Mouse (Mus musculus) heart, postnatal 10 days (tissue): ENCODE measurements around the gene 9630041A04Rik. TPM values are rescaled to one million over a fixed set of nuclear protein-coding genes. Genes with fewer than 3 reads are reported as not detected.
A peak's percentile ranks its signal among the peaks of the same experiment; 100 is the strongest.

Experiments used
- DNase-seq, 2 experiments: peaks; one replicate each; pipeline ENCODE4 v3.0.0; 2021
- intact Hi-C: fragments of 180-260 bp; cut with DNase I; formaldehyde crosslinking; loops from one replicate; pipeline ENCODE4 v1.15.1; 2025
- total RNA-seq, 2 experiments: library from RNA; stranded (reverse); gene quantifications; 2 replicates each; pipeline ENCODE4 v1.2.3; 2021

9630041A04Rik gene
- total RNA-seq, 2 experiments from 2014 or later = not detected

DNA sequence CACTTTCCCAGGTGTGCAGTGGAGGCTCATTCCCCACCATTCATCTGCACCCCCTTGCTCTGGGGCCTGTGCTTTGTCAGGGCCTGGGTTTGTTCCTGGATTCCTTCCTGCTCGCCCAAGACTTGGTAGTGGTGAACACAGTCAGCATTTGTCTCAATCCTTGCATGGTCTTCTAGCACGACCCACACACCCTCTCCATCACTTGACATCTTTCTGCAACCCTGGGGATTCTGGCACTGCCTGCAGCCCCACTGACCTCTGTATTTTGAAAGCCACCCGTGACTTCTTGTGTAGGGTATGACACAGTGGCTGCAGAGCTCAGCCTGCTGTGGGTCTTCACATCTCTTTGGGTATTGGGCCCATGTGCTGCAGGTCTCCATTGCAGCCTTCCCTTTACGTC is 57.1 kb downstream of the 9630041A04Rik start:
- intact Hi-C loops = no loop called here
- no peak for DNase-seq

- intact Hi-C loops = no loop called here
Observed at GRCm38 (mm10) chr9:101919324-101919723, 57.7 kb downstream of the 9630041A04Rik start.

DNA sequence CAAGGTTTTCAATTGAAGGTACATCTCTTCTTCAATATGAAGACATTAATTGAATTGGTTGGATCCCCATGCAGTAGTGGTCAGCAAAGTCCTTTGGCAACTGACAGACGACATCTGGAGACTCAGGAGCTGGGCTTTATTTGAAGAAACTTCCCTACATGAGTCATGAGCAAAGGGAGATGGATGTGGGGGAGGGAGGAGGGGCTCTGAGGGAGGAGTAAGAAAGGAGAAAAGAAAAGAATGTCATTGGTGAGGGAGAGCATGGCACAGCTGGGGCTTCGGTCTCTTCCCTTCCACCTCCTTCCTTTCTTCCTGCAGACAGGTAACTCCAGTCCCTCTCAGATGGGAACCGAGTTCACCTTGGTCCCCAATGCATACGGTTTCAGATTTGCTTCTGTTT is 61.2 kb downstream of the 9630041A04Rik start:
- intact Hi-C loops = no loop called here
- DNase-seq = peak; percentile 24 to 32

More at GRCm38 (mm10) chr9:101919324-101919723, 57.7 kb downstream of the 9630041A04Rik start:
- DNase-seq = no peak

DNA sequence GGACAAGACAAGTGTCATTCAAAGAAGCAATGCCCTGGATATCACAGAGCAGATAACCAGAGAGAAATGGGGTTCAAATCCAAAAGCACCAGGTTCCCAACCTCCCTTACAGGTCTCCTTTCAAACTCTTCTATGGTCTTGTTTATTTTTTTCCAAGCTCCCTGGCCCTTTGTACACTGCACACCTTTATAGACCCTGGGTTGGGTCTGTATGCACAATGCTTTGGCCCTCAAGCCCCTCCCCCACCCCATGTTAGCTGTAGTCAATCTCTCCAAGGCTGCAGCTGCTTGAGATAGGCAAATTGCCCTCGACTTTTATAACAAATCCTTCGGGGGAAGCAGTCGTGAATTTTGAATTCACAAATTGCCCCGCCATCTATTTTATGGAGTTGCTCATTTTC is 63.2 kb downstream of the 9630041A04Rik start:
- intact Hi-C loops = loop anchor here (5.0 kb wide), 1 partner anchor 427 kb away; the partner anchor contains the start of gene Ephb1
- no peak for DNase-seq

GRCm38 (mm10) chr9:101933946-101934573 is 72.4 kb downstream of the 9630041A04Rik start:
- DNase-seq = peak; percentile 42
- intact Hi-C loops = no loop called here

- intact Hi-C loops = no loop called here
- DNase-seq = no peak
Observed at GRCm38 (mm10) chr9:101934887-101935286, 73.2 kb downstream of the 9630041A04Rik start.

- DNase-seq = no peak
- intact Hi-C loops = no loop called here
Observed at GRCm38 (mm10) chr9:101938066-101938465, 76.4 kb downstream of the 9630041A04Rik start.

DNA sequence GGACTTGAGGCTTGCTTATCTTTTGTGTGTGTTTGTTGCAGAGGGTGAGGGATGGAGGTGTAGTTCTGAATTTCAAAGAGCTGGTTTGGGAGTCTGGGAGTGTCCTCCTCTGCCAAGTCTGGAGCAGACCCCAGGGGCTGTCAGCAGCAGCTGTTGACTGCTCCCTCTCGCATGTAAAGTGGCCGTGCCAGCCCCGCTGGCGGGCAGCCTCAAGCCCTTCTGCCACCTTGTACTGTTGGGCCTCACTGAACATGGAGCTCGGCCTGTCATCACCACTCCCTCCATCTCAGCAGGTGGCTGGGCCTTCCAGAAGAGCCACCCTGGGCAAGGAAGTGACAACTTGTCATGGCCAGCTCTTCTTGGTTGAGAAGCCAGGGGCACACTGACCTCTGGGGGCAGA is 77.4 kb downstream of the 9630041A04Rik start:
- intact Hi-C loops = no loop called here

GRCm38 (mm10) chr9:101940182-101940581 is 78.5 kb downstream of the 9630041A04Rik start:
- DNase-seq = no peak
- intact Hi-C loops = no loop called here

More for the DNA sequence above, 77.4 kb downstream of the 9630041A04Rik start:
- peak; percentile 10 to 23 for DNase-seq

GRCm38 (mm10) chr9:101942058-101942669 is 80.5 kb downstream of the 9630041A04Rik start:
- intact Hi-C loops = no loop called here
- no peak for DNase-seq

DNA sequence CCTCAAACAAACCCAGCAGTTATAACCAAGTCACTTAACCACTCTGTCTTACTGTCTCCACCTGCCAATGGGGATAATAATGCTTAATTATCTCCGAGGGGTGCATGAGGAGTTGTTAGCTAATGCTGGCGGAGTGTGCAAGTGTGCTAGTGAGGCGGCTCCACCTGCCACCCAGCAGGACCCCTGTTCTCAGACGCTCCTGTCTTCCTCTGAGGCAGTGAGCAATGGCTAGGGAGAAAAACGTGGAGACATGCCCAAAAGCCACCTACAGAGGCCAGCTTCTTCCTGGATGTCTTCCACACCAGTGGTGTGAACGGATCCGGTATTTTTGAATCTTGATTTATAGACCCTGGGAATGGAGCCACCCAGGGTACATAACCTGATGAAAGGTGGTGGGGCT is 83.7 kb downstream of the 9630041A04Rik start:
- intact Hi-C loops = no loop called here

GRCm38 (mm10) chr9:101945814-101946213 is 84.2 kb downstream of the 9630041A04Rik start:
- DNase-seq = no peak
- intact Hi-C loops = no loop called here

More for the DNA sequence above, 83.7 kb downstream of the 9630041A04Rik start:
- no peak for DNase-seq

DNA sequence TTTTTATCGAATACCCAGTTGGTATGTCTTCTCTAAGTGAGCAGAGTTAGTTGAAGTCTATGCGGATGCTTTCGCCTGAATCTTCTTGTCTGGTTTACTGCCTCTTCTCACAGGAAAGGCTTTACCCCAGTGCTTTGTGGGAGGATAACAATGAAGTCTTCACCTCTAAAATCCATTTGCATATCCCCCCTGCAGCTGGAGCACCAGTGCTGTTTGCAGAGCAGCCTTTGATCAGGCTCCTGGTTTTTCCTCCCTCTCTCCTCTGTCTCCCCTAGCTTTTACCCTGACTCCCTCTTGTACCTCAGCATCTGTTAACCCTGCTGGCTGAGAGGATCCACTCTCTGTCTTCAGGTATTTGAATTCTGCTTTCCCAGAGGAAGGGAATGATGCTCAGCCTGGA is 88.5 kb downstream of the 9630041A04Rik start:
- DNase-seq = no peak
- intact Hi-C loops = no loop called here

DNA sequence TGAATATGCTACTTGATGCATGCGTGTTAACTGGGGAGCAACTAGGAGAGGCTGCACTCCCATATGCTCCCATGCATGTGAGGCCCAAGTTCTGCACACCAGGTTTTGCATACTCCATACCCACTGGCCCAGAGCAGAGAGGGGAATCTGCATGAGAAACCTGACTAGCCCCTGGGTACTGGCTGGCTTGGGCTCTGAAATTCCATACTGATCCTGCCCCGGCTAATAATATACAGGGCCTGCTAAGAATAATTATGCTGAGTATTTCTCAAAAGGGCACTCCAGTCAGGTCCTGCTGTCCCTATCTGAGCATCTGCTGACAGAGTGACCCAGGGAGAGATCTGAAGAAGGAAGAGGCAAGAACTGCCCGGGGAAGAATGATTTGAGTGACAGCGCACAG is 92.9 kb downstream of the 9630041A04Rik start:
- DNase-seq = no peak
- intact Hi-C loops = no loop called here

DNA sequence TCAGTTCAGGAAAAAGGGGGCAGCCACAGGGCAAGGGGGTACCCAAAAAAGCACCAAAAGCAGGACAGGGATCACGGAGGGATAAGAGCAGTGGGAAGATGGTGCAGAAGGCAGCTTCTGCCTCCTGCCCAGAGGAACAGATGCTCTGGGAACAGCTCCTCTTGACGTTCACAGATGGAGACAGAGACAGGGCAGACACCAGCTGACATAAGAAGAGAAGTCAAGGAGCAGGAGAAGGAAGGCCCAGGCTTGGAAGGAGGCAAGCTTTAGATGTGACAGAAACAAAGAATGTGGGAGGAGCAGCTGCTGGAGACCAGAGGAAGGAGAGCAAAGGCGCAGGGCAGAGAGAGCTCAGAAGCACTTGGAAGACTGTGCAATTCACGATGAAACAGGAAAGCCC is 94.6 kb downstream of the 9630041A04Rik start:
- no peak for DNase-seq
- intact Hi-C loops = no loop called here

DNA sequence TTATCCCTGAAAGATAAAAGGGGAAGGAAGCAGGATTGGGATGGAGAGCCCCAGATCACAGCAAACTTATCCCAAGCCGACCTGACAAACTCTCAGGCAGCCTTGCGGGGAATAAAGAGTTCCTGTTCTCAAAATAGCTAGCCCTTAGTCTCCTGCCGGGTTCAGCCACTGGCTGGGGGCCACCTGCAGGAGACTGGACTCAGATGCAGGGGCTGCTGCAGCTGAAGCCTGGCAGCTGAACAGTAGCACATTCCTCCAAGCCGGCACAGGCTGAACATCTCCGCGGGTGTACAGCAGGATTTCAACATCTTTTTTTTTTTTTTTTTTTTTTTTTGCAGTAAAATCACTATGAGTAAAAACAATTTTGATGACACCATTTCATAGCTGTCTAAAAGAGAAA is 110.2 kb downstream of the 9630041A04Rik start:
- peak; percentile 47 to 56 for DNase-seq

DNA sequence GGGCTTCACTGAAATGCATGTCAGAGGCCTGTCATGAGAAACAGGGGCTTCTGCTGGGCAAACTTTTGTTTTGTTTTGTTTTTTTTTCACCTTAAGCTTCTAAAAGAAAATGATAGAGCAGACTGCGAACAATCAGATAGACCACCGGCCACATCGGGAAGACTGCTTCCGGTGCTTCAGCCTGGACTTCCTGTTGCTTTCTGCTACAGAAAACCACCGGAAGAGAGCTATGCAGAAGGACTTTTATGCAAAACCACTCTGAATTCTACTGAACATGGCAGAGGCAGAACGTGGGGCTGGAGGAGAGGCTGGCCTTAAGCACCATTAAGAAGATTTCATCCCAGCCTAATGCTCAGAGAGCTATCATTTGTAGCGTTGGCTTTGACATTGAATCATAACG is 110.7 kb downstream of the 9630041A04Rik start:
- DNase-seq = peak; percentile 3 to 6
- intact Hi-C loops = no loop called here

More for the DNA sequence above, 110.2 kb downstream of the 9630041A04Rik start:
- intact Hi-C loops = no loop called here

GRCm38 (mm10) chr9:101976884-101977465 is 115.3 kb downstream of the 9630041A04Rik start:
- intact Hi-C loops = no loop called here
- DNase-seq = no peak

- intact Hi-C loops = no loop called here
- no peak for DNase-seq
Observed at GRCm38 (mm10) chr9:101981161-101981560, 119.5 kb downstream of the 9630041A04Rik start.

- intact Hi-C loops = no loop called here
- no peak for DNase-seq
Observed at GRCm38 (mm10) chr9:101982378-101982777, 120.7 kb downstream of the 9630041A04Rik start.

- intact Hi-C loops = no loop called here
- DNase-seq = no peak
Observed at GRCm38 (mm10) chr9:101986910-101987309, 125.3 kb downstream of the 9630041A04Rik start.

- intact Hi-C loops = no loop called here
- no peak for DNase-seq
Observed at GRCm38 (mm10) chr9:101990032-101990431, 128.4 kb downstream of the 9630041A04Rik start.
